Mouse (Mus musculus) embryonic fibroblast, embryonic 13.5 days (primary cell): Measurements from ENCODE around the gene Defb36.

ENCODE experiments used
- CTCF ChIP-seq: IDR thresholded peaks from 2 replicates; pipeline ENCODE4 v1.5.1; 2011; ENCODE audit warnings: mild to moderate bottlenecking, control low read depth, low read length, moderate library complexity, borderline replicate concordance; ENCODE audit not compliant: insufficient read depth
- POLR2A ChIP-seq: IDR thresholded peaks from 2 replicates; pipeline ENCODE4 v1.6.1; 2011; ENCODE audit warnings: low read depth, mild to moderate bottlenecking, control low read depth, low read length, moderate library complexity

DNA sequence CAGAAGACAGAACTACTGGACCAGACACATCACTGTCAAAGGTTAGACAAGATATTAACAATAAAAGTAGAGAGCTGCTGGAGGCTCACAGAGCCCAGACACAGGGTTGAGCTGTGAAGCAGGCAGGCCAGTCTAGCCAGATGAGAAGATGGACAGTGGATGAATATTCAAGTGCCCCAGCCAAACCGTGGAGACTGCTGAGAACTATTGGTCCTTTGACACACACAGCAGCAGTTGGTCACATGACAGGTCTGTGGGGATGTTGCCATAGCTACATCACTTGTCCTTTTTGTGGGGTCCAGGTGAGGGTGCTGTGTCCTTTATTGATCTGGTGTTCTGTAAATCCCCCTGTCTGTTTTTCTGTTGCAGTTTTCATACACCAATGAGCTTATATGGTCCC lies 21.1 kb downstream of the Defb36 start:
- no peak for TF ChIP-seq POLR2A
- no peak for TF ChIP-seq CTCF
